Mouse (Mus musculus) ES-E14 (cell line): Measurements from ENCODE around the gene Vcpkmt.

ENCODE experiments used
- MAFK ChIP-seq: IDR thresholded peaks from 2 replicates; pipeline ENCODE4 v1.6.1; 2014; ENCODE audit warnings: mild to moderate bottlenecking, low read depth, low read length, inconsistent platforms; ENCODE audit not compliant: insufficient read depth
- ZC3H11A ChIP-seq: IDR thresholded peaks from 2 replicates; pipeline ENCODE4 v1.6.1; 2012; ENCODE audit warnings: low read depth, mild to moderate bottlenecking, inconsistent platforms, low read length, borderline replicate concordance
- ZNF384 ChIP-seq: IDR thresholded peaks from 2 replicates; pipeline ENCODE4 v1.6.1; 2012; ENCODE audit warnings: low read depth, low read length, inconsistent platforms

GRCm38 (mm10) chr12:69541663-69542062 is 41.2 kb downstream of the Vcpkmt start:
- no peak for TF ChIP-seq MAFK
- TF ChIP-seq ZNF384: no peak
- TF ChIP-seq ZC3H11A: no peak
